Mouse (Mus musculus) testis, adult 2 months (tissue): Measurements from ENCODE around the gene Dmrtc2. TPM values are rescaled to one million over a fixed set of nuclear protein-coding genes. Genes with fewer than 3 reads are reported as not detected.
"Not testable (repeated sequence)": the region's sequence is repeated elsewhere in the genome, so short reads cannot be mapped to it uniquely, and the experiment has no call there.

Experiments used
- H3K27ac ChIP-seq: fragments of 200-500 bp; 2 replicates; pipeline ENCODE4 v1.5.1; 2012; ENCODE audit warnings: low read depth, low read length; ENCODE audit not compliant: control insufficient read depth, insufficient read depth
- H3K27me3 ChIP-seq: fragments of 200-500 bp; 2 replicates; pipeline ENCODE4 v1.6.1; 2012; ENCODE audit warnings: mild to moderate bottlenecking, low read length, moderate library complexity; ENCODE audit not compliant: control insufficient read depth, insufficient read depth
- H3K36me3 ChIP-seq: fragments of 200-500 bp; 2 replicates; pipeline ENCODE4 v1.6.1; 2012; ENCODE audit warnings: mild to moderate bottlenecking, low read length; ENCODE audit not compliant: control insufficient read depth, insufficient read depth
- H3K4me1 ChIP-seq: fragments of 200-500 bp; 2 replicates; pipeline ENCODE4 v1.6.1; 2012; ENCODE audit warnings: low read length; ENCODE audit not compliant: control insufficient read depth, insufficient read depth
- H3K4me3 ChIP-seq: fragments of 200-500 bp; 2 replicates; pipeline ENCODE4 v1.5.1; 2012; ENCODE audit warnings: low read depth, mild to moderate bottlenecking, low read length, moderate library complexity, mixed read lengths; ENCODE audit not compliant: control insufficient read depth
- CTCF ChIP-seq: fragments of 200-500 bp; IDR thresholded peaks from 2 replicates; pipeline ENCODE4 v1.5.1; 2012; ENCODE audit warnings: low read depth, mild to moderate bottlenecking, inconsistent platforms, low read length, moderate library complexity; ENCODE audit not compliant: control insufficient read depth, insufficient read depth, insufficient replicate concordance
- POLR2A ChIP-seq: fragments of 200-500 bp; IDR thresholded peaks from 2 replicates; pipeline ENCODE4 v1.6.1; 2012; ENCODE audit warnings: low read depth, mild to moderate bottlenecking, inconsistent platforms, low read length, moderate library complexity; ENCODE audit not compliant: control insufficient read depth
- polyA plus RNA-seq: library from polyadenylated mRNA; depleted of rRNA; stranded (reverse); fragments of >200 nt; gene quantifications from 2 replicates; pipeline ENCODE4 v1.2.3, GENCODE M21; 2012

The Dmrtc2 gene
- polyA plus RNA-seq, 1 experiment: 129 TPM

DNA sequence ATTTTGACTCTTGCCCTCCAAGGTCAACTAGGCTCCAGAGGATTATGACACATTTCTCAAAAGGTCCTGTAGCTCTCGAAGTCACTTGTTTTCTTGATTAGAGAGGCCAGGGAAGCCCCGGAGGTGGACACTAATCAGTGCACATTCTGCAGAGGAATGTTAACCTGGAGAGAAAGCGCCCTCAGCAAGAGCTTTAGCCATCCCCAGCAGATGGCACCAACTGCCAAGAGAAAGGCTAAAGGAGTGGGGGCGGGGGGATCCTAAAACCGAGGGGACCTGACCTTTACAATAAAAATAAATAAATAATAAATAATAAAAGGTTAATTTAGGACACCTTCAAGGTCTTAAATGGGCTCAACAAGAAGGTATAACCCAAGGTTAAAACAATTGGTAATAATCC is 25.7 kb upstream of the Dmrtc2 start:
- Histone ChIP-seq H3K4me3 (no peak overlapping the region), H3K27me3 (no peaks in the 10 kb centered on the region), H3K27ac (no peak overlapping the region), H3K4me1 (peaks cover 2% of the 10 kb centered on the region; the same call in 1 of the 2 replicates), H3K36me3 (no peaks in the 10 kb centered on the region)
- TF ChIP-seq POLR2A: no peak
- no peak for TF ChIP-seq CTCF

DNA sequence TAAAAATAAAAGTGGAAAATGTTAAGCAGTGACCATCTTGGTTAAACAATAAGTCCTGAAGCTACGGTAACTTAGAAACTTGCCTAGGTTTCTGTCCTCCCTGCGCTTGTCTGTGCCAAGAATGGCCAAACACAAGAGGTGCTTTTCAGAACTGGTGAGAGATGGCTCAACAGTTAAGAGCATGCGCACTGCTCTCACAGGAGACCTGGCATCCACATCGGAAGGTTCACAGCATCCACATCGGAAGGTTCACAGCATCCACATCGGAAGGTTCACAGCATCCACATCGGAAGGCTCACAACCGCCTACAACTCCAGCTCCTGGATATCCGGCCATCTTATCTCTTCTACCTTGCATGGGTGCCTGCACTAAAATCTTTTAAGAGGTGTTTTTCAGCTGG is 24.7 kb upstream of the Dmrtc2 start:
- no peak overlapping the region for H3K4me3 ChIP-seq
- no peaks in the 10 kb centered on the region for H3K27me3 ChIP-seq
- H3K36me3 ChIP-seq: no peaks in the 10 kb centered on the region
- peaks cover 2% of the 10 kb centered on the region; the same call in 1 of the 2 replicates for H3K4me1 ChIP-seq
- TF ChIP-seq CTCF: no peak
- TF ChIP-seq POLR2A: no peak
- no peak overlapping the region for H3K27ac ChIP-seq

DNA sequence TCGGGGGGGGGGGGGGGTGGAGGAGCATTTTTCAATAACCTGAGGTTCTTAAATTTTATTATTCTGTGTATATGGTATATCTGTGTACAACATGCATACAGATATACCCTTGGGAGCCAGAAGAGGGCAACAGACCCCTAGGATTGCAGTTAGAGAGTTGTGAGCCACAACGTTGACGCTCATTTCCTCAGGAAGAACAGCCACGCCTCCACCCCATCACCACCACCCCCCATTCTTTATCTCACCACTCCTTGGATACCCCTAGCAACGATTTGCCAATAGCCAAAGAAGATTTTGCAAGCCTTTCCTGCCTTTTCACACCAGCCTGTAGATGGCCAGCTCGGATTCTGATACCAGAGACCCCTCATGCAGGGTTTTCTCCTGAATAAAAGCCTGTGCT is 24.1 kb upstream of the Dmrtc2 start:
- Histone ChIP-seq H3K27ac (no peak overlapping the region), H3K4me3 (no peak overlapping the region)
- TF ChIP-seq CTCF (no peak), POLR2A (no peak)

DNA sequence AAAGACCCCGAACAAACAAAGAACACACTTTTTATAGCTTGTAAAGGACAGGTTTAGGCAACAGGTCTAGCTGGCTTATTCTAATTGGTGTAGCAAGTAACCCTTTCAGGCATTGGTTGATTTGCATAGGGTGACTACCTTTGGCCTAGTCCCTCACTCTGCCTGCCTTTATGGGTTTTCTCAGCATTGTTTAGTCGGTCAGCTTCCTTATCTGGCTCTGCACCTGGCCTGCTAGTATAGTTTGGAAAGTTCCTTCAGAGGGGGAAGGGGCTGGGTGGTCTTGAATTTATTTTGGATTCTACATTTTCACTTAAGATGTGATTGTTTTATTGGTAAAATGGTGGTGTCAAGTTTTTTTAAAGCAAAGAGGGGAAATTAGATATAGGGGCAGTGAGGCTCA is 23.3 kb upstream of the Dmrtc2 start:
- H3K4me1 ChIP-seq, H3K27me3 ChIP-seq, H3K36me3 ChIP-seq, H3K27ac ChIP-seq, H3K4me3 ChIP-seq: not testable (repeated sequence)

More for the DNA sequence above, 24.1 kb upstream of the Dmrtc2 start:
- Histone ChIP-seq H3K4me1 (peaks cover 2% of the 10 kb centered on the region; the same call in 1 of the 2 replicates), H3K27me3 (no peaks in the 10 kb centered on the region), H3K36me3 (no peaks in the 10 kb centered on the region)

DNA sequence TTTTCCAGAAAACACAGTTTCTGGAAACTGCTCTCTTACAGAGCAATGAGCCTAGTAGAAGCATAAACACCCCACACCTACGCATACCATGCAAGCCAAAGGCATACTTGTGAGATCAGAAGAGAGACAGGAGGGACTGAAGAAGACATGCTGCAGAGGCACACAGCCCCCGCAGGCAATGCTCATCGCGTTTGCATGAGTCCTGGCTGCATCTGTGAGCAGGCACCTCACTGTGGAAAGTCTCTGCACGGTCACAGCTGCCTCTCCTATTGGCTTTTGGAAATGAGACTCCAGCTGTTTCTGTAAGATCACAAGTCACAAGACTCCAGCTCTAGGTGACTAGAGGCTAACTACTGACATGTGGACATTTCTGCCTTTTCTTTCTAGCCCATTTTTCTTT is 19.7 kb upstream of the Dmrtc2 start:
- Histone ChIP-seq H3K4me3 (no peak overlapping the region), H3K27ac (no peak overlapping the region), H3K27me3 (no peaks in the 10 kb centered on the region), H3K4me1 (peaks cover 1% of the 10 kb centered on the region; the same call in 1 of the 2 replicates), H3K36me3 (no peaks in the 10 kb centered on the region)
- TF ChIP-seq POLR2A (no peak), CTCF (no peak)

DNA sequence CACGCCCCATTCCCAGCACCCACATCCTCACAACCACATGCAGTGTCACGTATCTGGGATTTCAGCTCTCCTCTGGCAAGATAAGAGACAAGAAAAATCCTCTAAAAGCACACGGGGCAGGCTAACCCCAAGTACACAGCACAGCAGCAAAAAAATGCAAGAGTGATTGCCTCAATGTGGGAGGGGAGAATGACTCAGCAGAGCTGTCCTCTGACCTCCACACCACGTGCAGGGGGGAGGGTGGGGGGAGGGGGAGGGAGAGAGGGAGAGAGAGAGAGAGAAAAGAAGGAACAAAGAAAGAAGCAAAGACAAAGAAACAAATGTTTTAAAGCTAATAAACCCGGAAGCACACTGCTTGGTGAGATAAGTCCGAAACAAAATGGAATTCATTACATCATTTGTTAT is 19.0 kb upstream of the Dmrtc2 start:
- Histone ChIP-seq H3K4me1 (no peaks in the 10 kb centered on the region), H3K27ac (no peak overlapping the region), H3K4me3 (no peak overlapping the region)

DNA sequence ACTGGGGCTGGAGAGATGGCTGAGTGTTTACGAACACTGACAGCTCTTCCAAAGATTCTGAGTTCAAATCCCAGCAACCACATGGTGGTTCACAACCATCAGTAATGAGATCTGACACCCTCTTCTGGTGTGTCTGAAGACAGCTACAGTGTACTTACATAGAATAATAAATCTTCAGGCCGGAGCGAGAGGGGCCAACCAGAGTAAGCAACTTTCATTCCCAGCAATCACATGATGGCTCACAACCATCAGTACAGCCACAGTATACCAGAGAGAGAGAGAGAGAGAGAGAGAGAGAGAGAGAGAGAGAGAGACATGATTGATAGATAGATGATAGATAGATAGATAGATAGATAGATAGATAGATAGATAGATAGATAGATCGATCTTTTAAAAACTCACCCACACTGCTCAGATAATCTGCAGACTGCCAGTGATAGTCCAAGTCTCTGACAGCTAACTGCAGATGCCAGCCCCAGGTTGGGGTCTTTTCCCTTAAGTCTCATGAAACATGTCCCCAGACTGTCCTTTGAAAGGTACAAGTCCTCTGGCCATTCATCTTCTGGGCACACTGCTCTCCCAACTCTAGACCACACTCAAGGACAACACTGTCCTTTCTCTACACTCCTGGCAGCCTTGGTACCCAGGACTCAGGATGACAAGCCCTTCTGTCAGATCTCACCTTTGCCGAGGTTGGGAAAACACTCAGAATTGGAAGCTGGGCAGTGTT is 18.1 kb upstream of the Dmrtc2 start:
- TF ChIP-seq CTCF (no peak), POLR2A (no peak)
- Histone ChIP-seq H3K4me1 (no peaks in the 10 kb centered on the region), H3K4me3 (no peak overlapping the region), H3K36me3 (no peaks in the 10 kb centered on the region), H3K27ac (no peak overlapping the region), H3K27me3 (no peaks in the 10 kb centered on the region)

More for the DNA sequence above, 19.0 kb upstream of the Dmrtc2 start:
- Histone ChIP-seq H3K27me3 (no peaks in the 10 kb centered on the region), H3K36me3 (no peaks in the 10 kb centered on the region)
- TF ChIP-seq POLR2A (no peak), CTCF (no peak)

DNA sequence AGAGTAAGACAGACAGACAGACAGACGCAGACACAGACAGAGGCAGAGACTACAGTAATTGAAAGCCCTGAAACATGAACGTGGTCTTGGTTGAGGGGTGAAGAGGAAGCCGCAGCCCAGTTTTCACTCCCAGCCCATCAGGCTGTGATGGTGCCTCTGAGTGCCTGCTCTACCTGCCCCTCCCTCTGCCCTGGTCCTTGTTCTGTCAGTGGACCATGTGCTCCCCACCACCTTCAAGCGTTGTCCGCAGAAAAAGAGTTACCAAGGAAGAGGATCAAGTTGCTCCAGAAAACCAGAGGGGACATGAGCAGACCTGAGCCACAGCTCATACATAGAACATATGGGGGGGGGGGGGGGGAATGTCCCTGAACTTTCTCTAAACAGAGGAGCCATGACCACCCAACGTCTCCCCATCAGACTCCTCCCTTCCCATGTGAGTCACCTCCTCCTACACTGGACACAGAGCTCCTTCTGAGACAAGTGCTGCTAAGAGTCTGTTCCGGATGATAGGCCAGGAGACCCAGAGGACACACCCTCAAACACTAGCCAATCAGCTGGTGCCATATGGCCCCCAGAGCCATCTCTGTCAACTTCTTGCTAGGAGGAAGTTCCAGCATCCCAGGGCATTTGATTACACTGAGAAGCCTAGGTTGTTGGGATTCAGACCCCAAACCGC is 17.2 kb upstream of the Dmrtc2 start:
- no peak overlapping the region for H3K4me3 ChIP-seq
- no peaks in the 10 kb centered on the region for H3K4me1 ChIP-seq
- no peaks in the 10 kb centered on the region for H3K27me3 ChIP-seq
- H3K36me3 ChIP-seq: no peaks in the 10 kb centered on the region; the same call in 1 of the 2 replicates
- H3K27ac ChIP-seq: no peak overlapping the region
- TF ChIP-seq POLR2A: no peak
- TF ChIP-seq CTCF: no peak
